Mouse (Mus musculus): ENCODE data around the gene Ubap2.

Ubap2 gene

GRCm38 (mm10) chr4:41158251-41158650 is 116.7 kb downstream of the Ubap2 start:
- DNase-seq = no peak

- DNase-seq = no peak
These were observed 118.0 kb downstream of the Ubap2 start for GRCm38 (mm10) chr4:41156961-41157360.

GRCm38 (mm10) chr4:41153146-41153545 is 121.8 kb downstream of the Ubap2 start:
- no peak for DNase-seq

GRCm38 (mm10) chr4:41151186-41151585 is 123.8 kb downstream of the Ubap2 start:
- DNase-seq = no peak

GRCm38 (mm10) chr4:41149891-41150290 is 125.1 kb downstream of the Ubap2 start:
- DNase-seq = no peak
